Mouse (Mus musculus): ENCODE measurements around the gene Pnpla3.

- no peak for TF ChIP-seq CTCF (IDR thresholded peaks at IDR 0.05; ENCODE audit: low read depth, low read length)
- TF ChIP-seq POLR2A (IDR thresholded peaks at IDR 0.05; ENCODE audit: extremely low read depth, insufficient read depth, low read length): no peak
Observed at GRCm38 (mm10) chr15:84223423-84223822, 55.8 kb downstream of the Pnpla3 start.

Measured in liver, adult 2 months (tissue).